Mouse (Mus musculus) heart, embryonic 13.5 days (tissue): Measurements from ENCODE around the gene Shmt2. TPM values are rescaled to one million over a fixed set of nuclear protein-coding genes. Genes with fewer than 3 reads are reported as not detected.
A peak's percentile ranks its signal among the peaks of the same experiment; 100 is the strongest.

ENCODE experiments used
- ATAC-seq: fragments of 200-750 bp; cut with Nextera tagmentation; 2 replicates; pipeline ENCODE4 v1.8.0; 2017; ENCODE audit warnings: moderate TSS enrichment; ENCODE audit not compliant: insufficient number of reproducible peaks, low FRiP score, low TSS enrichment; ENCODE audit errors: extremely low read depth
- H3K27ac ChIP-seq: fragments of 300-500 bp; sonication (generic); replicated peaks from 2 replicates; pipeline ENCODE4 v1.5.1; 2015; ENCODE audit warnings: moderate library complexity, mild to moderate bottlenecking, inconsistent platforms
- H3K27me3 ChIP-seq: fragments of 300-500 bp; sonication (generic); replicated peaks from 2 replicates; pipeline ENCODE4 v1.6.1; 2015; ENCODE audit warnings: mild to moderate bottlenecking, inconsistent platforms
- H3K36me3 ChIP-seq: fragments of 300-500 bp; sonication (generic); 2 replicates; pipeline ENCODE4 v1.6.1; 2015; ENCODE audit warnings: mild to moderate bottlenecking, inconsistent platforms
- H3K4me1 ChIP-seq: fragments of 300-500 bp; sonication (generic); 2 replicates; pipeline ENCODE4 v1.6.1; 2015; ENCODE audit warnings: inconsistent platforms
- H3K4me2 ChIP-seq: fragments of 300-500 bp; sonication (generic); 2 replicates; pipeline ENCODE4 v1.6.1; 2015; ENCODE audit warnings: inconsistent platforms, mild to moderate bottlenecking, moderate library complexity
- H3K4me3 ChIP-seq: fragments of 300-500 bp; sonication (generic); 2 replicates; pipeline ENCODE4 v1.5.1; 2015; ENCODE audit warnings: moderate library complexity, mild to moderate bottlenecking, inconsistent platforms
- H3K9ac ChIP-seq: fragments of 300-500 bp; sonication (generic); 2 replicates; pipeline ENCODE4 v1.6.1; 2015; ENCODE audit warnings: inconsistent platforms, mild to moderate bottlenecking, moderate library complexity
- H3K9me3 ChIP-seq: fragments of 300-500 bp; sonication (generic); 2 replicates; pipeline ENCODE4 v1.6.1; 2016; ENCODE audit warnings: inconsistent platforms
- WGBS: fragments of 180-500 bp; shearing (Covaris S2); methylation state at CpG from one replicate; pipeline ENCODE4 v1.1.7; 2015; ENCODE audit warnings: mixed read lengths; 5-methylcytosine and 5-hydroxymethylcytosine counted together
- polyA plus RNA-seq: library from polyadenylated mRNA; unstranded; fragments of >200 nt; fragmentation: Nextera tagmentation; extraction: Ambion mirVana; gene quantifications from 2 replicates; pipeline ENCODE4 v1.2.1, GENCODE M21; 2015

The Shmt2 gene
- 78.3 and 84.5 TPM in 2 replicates for polyA plus RNA-seq

DNA sequence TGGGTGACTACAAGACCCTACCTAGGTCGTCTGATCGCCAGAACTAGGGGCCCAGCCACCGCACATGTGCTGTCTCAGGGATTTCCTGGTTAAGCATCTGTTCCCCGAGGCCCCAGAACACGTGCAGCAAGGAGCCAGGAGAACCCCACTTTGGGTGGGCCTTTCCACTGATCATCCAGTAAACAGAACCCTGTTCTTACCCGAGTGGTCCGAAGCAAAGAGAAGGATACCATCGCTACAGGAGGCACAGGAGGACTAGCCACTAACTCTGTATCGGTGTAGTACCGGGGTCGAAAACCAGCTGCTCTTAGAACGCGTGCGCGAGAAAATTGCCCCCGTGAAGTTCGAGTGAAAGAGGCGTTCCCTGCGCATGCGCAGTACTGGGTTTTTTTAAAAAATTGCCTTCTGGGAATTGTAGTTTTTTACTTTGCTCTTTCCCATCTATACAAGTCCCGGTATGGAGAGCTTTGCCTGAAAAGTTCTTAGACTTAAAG lies at the start of gene Shmt2:
TSS of gene Shmt2 (minus strand) at position 357 of the 494 bp plus-strand sequence.
- Histone ChIP-seq H3K4me3 (peak within 1 kb of the TSS; percentile 72), H3K27ac (0 out of 2 replicates have a peak within 1 kb of the TSS, but pooled peaks have one; percentile 17), H3K4me1 (peaks cover 34% of the 10 kb centered on the region), H3K9me3 (no peaks in the 10 kb centered on the region), H3K36me3 (peaks cover 36% of the 10 kb centered on the region), H3K27me3 (peaks cover 58% of the 10 kb centered on the region), H3K4me2 (peak within 1 kb of the TSS; percentile 87), H3K9ac (peak within 1 kb of the TSS; percentile 85)
- under 1% methylated on average over 21 of the region's 21 CpGs for WGBS
- ATAC-seq, result peak; percentile 61; the same call in 1 of the 2 replicates

DNA sequence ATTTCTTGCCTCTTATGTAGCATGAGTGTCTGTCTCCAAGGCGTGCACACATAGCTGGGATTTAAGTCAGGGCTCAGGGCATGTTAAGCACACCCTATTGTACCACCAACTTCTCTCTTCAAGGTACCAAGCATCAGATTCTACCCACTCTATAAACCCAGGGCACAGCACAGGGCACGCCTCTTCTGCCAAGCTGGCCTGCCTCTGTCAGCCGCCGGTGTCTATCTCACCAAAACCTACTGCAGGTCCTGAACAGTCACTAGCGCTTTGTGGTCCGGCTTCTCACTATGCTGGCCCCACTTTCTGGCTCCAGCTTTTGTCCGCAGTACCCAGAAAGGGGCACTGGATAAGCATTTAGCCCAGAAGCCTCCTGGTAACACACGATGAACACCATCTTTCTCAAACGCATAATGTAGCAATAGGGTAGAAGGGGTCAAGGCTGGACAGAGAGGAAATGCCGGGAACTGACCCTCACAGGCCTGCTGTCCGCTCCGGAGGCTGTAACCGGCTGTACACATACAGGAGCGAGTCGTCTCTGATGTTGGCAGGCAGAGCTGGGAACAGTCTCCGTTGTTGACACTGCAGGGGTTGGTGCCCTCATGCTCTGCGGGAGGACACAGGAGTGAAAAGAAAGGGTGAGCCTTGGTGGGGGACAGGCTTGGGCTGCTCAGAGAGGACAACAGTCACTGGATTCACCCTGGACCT lies 48.8 kb upstream of the Shmt2 start:
- Histone ChIP-seq H3K27me3 (no peaks in the 10 kb centered on the region), H3K4me3 (no peak overlapping the region), H3K36me3 (peaks cover 82% of the 10 kb centered on the region), H3K4me1 (peaks cover 4% of the 10 kb centered on the region), H3K9ac (no peak overlapping the region), H3K9me3 (no peaks in the 10 kb centered on the region), H3K27ac (no peak overlapping the region), H3K4me2 (no peak overlapping the region)
- ATAC-seq, result no peak
- WGBS, result 88% methylated on average over 17 of the region's 17 CpGs

DNA sequence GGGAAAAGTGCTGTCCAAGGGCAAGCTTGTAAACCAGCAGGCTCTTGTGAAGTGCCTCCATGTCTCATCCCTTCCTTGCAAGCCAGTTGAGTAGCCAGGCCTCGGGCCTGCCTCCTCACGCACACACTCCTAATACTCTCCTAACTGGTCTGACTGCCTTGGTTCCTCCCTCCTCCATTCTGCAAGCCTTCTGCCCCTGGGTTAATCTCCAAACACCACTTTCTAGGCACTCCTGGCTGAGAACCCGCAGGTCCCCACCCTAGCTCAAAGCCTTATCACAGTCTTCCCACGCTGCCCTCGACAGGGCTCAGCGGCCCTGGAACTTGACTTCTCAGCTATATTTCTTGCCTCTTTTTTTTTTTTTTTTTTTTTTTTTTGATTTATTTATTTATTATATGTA lies 48.1 kb upstream of the Shmt2 start:
- Histone ChIP-seq H3K9ac (no peak overlapping the region; the same call in 1 of the 2 replicates), H3K9me3 (no peaks in the 10 kb centered on the region), H3K27ac (no peak overlapping the region), H3K4me3 (no peak overlapping the region), H3K27me3 (no peaks in the 10 kb centered on the region), H3K4me1 (peaks cover 8% of the 10 kb centered on the region), H3K4me2 (no peak overlapping the region), H3K36me3 (peaks cover 80% of the 10 kb centered on the region)
- WGBS, result 51% methylated on average over 6 of the region's 6 CpGs
- no peak for ATAC-seq

DNA sequence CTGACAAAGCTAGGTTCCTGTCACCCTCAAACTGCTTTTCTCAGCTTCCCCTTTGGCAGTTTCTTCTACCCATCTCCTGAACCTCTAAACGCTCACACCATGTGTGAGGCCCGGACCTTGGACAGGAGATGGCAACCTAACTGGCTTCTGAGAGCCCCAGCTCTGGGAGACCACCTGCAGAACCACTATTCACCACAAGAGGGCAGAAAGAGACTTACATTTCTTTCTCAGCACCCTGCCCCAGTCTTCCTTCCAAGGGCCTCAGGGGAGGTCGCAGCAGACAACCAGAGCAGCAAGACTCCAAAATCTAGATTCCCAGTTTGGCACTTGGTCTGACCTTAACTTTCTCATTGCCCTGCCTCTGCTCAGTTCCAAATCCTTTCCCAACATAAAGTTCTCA lies 47.2 kb upstream of the Shmt2 start:
- no peak overlapping the region for H3K4me3 ChIP-seq
- WGBS, result 23% methylated on average over 3 of the region's 3 CpGs
- H3K27ac ChIP-seq, result no peak overlapping the region
- H3K9ac ChIP-seq, result no peak overlapping the region
- no peaks in the 10 kb centered on the region for H3K9me3 ChIP-seq
- peaks cover 11% of the 10 kb centered on the region for H3K4me1 ChIP-seq
- H3K27me3 ChIP-seq, result no peaks in the 10 kb centered on the region
- no peak overlapping the region for H3K4me2 ChIP-seq
- H3K36me3 ChIP-seq, result peaks cover 74% of the 10 kb centered on the region
- no peak for ATAC-seq

DNA sequence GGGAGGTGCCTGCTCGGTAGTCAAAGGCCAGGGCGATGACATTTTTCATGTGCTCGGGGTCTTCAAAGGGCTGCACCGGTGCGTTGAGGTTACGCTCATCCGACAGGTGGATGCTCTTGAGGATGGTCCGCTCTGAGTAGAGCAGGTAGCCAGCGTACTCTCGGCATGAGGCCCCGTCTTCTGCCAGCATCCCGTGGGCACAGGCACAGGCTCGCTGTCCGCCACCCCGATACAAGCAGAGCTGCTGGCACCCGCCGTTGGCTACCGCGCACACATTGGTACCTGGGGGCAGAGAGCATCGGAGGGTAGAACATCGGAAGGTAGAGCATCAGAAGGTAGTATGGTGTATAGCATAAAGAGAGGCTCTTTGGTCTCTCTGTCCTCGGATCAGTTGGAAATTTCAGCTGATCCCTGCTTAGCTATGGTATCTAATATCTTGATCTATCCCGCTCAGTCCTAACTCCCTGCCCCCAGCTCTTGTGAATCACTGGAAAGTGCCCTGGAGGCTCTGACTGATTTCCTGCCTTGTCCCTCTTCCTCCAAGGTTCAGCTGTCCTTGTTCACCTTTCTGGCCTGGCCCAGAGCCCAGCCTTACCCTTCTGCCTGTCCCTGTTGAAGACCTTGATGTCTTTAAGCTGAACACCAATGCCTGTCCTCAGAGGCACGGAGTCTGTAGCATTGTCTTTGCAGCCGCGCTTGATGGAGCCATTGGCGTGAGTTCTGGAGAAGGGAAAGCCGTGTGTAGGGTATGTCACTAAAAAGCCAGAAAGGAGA lies 44.5 kb upstream of the Shmt2 start:
- H3K9ac ChIP-seq, result no peak overlapping the region
- H3K36me3 ChIP-seq, result peaks cover 66% of the 10 kb centered on the region
- no peaks in the 10 kb centered on the region for H3K27me3 ChIP-seq
- 88% methylated on average over 28 of the region's 28 CpGs for WGBS
- no peak overlapping the region for H3K4me2 ChIP-seq
- no peak overlapping the region for H3K4me3 ChIP-seq
- ATAC-seq, result no peak
- H3K9me3 ChIP-seq, result no peaks in the 10 kb centered on the region
- peaks cover 30% of the 10 kb centered on the region for H3K4me1 ChIP-seq
- H3K27ac ChIP-seq, result no peak overlapping the region

DNA sequence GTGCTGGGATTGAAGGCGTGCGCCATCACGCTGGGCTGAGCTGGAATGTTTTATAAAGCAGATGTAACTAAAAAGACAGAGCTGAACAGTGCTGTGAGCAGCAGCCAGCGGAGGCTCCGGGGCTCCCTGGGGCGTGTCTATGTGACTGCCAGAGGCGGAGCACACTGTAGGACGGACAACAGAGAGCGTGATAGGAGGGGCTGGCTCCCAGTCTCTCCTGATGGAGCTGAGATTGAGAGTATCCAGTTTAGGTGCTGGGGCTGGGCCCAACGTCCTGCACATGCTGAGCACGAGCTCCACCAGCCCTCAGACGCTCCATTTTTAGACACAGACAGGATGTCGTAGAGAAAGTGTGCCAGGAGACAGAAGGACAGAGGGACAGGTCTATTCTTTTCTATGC lies 42.1 kb upstream of the Shmt2 start:
- Histone ChIP-seq H3K27ac (peak overlapping the region; percentile 62), H3K4me1 (peaks cover 27% of the 10 kb centered on the region), H3K27me3 (no peaks in the 10 kb centered on the region), H3K36me3 (peaks cover 80% of the 10 kb centered on the region), H3K9ac (peak overlapping the region; percentile 55; the same call in 1 of the 2 replicates), H3K9me3 (no peaks in the 10 kb centered on the region), H3K4me3 (no peak overlapping the region), H3K4me2 (peak overlapping the region; percentile 30)
- ATAC-seq, result peak; percentile 49; the same call in 1 of the 2 replicates
- WGBS, result 24% methylated on average over 13 of the region's 13 CpGs

DNA sequence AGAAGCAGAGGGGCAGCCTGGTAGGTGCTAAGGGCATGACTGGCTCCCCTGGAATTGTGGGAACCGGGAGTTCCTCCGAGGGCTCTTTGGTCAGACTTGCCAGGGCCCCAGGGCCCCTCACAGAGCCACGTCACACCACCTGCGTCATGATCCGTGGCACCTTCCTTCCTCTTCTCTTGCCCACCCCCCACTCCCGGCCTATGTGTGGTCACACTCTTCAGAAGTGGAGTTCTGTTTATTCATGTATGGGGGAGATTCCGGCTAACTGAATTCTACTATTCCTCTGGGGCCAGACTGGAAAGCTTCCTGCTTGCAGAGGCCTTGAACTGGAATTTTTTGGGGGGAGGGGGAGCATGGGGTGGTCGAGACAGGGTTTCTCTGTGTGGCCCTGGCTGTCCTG lies 41.6 kb upstream of the Shmt2 start:
- H3K27me3 ChIP-seq, result no peaks in the 10 kb centered on the region
- H3K4me3 ChIP-seq, result no peak overlapping the region
- H3K4me1 ChIP-seq, result peaks cover 27% of the 10 kb centered on the region
- 56% methylated on average over 8 of the region's 8 CpGs for WGBS
- H3K36me3 ChIP-seq, result peaks cover 80% of the 10 kb centered on the region
- peak overlapping the region; percentile 62 for H3K27ac ChIP-seq
- H3K4me2 ChIP-seq, result peak overlapping the region; percentile 30; the same call in 1 of the 2 replicates
- no peaks in the 10 kb centered on the region for H3K9me3 ChIP-seq
- ATAC-seq, result no peak
- peak overlapping the region; percentile 55 for H3K9ac ChIP-seq

DNA sequence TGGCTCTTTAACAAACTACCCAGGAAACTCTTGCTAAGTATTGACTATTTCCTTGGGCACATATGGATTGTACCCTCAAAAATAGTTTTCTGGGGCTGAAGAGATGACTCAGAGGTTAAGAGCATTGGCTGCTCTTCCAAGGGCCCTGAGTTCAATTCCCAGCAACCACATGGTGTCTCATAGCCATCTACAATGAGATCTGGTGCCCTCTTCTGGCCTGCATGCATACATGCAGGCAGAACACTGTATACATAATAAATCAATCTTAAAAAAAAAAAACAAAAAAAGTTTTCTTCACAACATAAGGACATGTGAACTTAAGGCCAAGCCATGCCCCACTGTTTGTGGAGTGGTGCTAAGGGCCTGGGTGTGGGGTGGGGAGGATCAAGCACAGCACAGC lies 38.9 kb upstream of the Shmt2 start:
- peaks cover 26% of the 10 kb centered on the region for H3K4me1 ChIP-seq
- H3K27ac ChIP-seq, result no peak overlapping the region
- no peaks in the 10 kb centered on the region for H3K9me3 ChIP-seq
- no peak overlapping the region for H3K4me3 ChIP-seq
- H3K4me2 ChIP-seq, result no peak overlapping the region
- no peak for ATAC-seq
- H3K36me3 ChIP-seq, result peaks cover 84% of the 10 kb centered on the region
- no peaks in the 10 kb centered on the region for H3K27me3 ChIP-seq
- H3K9ac ChIP-seq, result no peak overlapping the region

DNA sequence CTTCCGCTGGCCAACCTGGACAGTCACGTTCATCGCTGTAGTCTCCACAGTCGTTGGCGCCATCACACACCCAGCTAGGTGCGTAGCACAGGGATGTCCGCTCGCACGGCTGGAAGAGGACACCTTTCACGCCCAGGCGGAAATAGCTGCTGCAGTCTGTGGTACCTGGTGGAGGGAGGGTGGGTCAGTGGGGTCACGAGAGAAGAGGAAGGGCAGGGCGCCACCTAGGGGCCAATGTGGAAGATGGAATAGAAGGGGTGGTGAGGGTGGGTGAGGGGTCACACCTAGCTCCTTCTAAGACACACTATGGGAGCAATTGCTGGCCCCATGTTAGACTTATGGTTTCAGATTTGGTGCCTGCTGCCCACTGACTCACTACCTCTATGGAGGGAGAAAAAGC lies 35.2 kb upstream of the Shmt2 start:
- Histone ChIP-seq H3K4me1 (no peaks in the 10 kb centered on the region), H3K4me2 (no peak overlapping the region), H3K36me3 (peaks cover 98% of the 10 kb centered on the region), H3K4me3 (no peak overlapping the region), H3K9me3 (no peaks in the 10 kb centered on the region), H3K9ac (no peak overlapping the region), H3K27me3 (no peaks in the 10 kb centered on the region), H3K27ac (no peak overlapping the region)
- no peak for ATAC-seq
- 88% methylated on average over 13 of the region's 13 CpGs for WGBS

DNA sequence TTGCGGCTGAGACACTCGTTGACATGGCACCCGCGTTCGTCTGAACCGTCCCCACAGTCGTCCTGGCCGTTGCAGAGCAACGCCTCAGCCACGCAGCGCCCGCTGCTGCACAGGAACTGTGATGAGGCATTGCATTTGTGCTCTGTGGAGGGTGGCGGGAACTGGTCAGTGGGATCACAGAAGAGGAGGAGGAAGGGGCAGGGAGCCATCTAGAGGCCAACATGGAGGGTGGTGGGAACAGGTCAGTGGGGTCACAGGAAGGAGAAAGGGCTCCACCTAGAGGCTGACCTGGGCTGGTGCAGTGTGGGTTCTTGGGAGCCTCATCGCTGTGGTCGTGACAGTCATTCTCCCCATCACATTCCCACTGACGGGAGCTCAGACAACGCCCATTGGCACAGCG lies 33.5 kb upstream of the Shmt2 start:
- H3K4me2 ChIP-seq, result no peak overlapping the region
- H3K4me1 ChIP-seq, result no peaks in the 10 kb centered on the region
- H3K36me3 ChIP-seq, result peaks cover 100% of the 10 kb centered on the region
- H3K4me3 ChIP-seq, result no peak overlapping the region
- WGBS, result 65% methylated on average over 18 of the region's 18 CpGs
- no peaks in the 10 kb centered on the region for H3K9me3 ChIP-seq
- no peak for ATAC-seq
- H3K9ac ChIP-seq, result no peak overlapping the region
- H3K27me3 ChIP-seq, result no peaks in the 10 kb centered on the region
- H3K27ac ChIP-seq, result no peak overlapping the region

DNA sequence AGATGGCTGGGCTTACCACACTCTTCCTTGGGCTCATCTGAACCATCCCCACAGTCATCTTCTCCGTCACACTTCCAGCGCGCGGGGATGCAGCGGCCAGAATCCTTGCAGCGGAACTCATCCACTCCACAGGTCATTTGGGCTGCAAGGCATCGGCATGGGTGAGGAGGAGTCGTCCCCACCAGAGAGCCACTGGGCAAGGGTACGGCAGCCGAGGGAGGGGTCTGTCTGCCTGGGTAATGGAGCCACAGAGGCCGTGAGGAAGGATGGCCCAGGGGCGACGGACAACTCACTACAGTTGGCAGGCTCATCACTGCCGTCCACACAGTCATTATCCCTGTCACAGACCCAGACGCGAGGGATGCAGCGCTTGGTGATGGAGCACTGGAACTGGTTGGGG lies 27.6 kb upstream of the Shmt2 start:
- Histone ChIP-seq H3K27me3 (no peaks in the 10 kb centered on the region), H3K4me3 (no peak overlapping the region), H3K4me2 (no peak overlapping the region), H3K9ac (no peak overlapping the region), H3K4me1 (no peaks in the 10 kb centered on the region), H3K9me3 (no peaks in the 10 kb centered on the region), H3K27ac (no peak overlapping the region), H3K36me3 (peaks cover 99% of the 10 kb centered on the region)
- no peak for ATAC-seq
- 87% methylated on average over 17 of the region's 17 CpGs for WGBS
